Mouse (Mus musculus): Measurements from ENCODE around the gene 1700020A23Rik. TPM values are rescaled to one million over a fixed set of nuclear protein-coding genes. Genes with fewer than 3 reads are reported as not detected.
"Not testable (repeated sequence)": the region's sequence is repeated elsewhere in the genome, so short reads cannot be mapped to it uniquely, and the experiment has no call there.

1700020A23Rik gene
- polyA plus RNA-seq (2016; fragmentation: Nextera tagmentation; extraction: Ambion mirVana), result not detected in 2 replicates

GRCm38 (mm10) chr2:130404939-130405338, at the start of gene 1700020A23Rik, which contains the start of gene Gm28372:
Gene 1700020A23Rik, plus strand, starts transcription at chr2:130405259.
Gene Gm28372, plus strand, starts transcription at chr2:130405239.
- 91% methylated on average over 1 of the region's 1 CpGs for WGBS
- H3K4me3 ChIP-seq, result no peak within 1 kb of the TSS
- H3K27me3 ChIP-seq (ENCODE audit: low read depth, poor library complexity, severe bottlenecking), result no peaks in the 10 kb centered on the region
- peaks cover 19% of the 10 kb centered on the region for H3K4me1 ChIP-seq
- no peak for DNase-seq (ENCODE audit: low spot score)
- H3K36me3 ChIP-seq, result no peaks in the 10 kb centered on the region
- H3K9me3 ChIP-seq (replicated peaks), result no peaks in the 10 kb centered on the region
- no peak within 1 kb of the TSS for H3K27ac ChIP-seq

- no peaks in the 10 kb centered on the region for H3K9me3 ChIP-seq (replicated peaks)
- H3K4me1 ChIP-seq, result peaks cover 10% of the 10 kb centered on the region; the same call in 1 of the 2 replicates
- no peaks in the 10 kb centered on the region for H3K36me3 ChIP-seq
- peaks cover 59% of the 10 kb centered on the region for H3K27me3 ChIP-seq (ENCODE audit: low read depth, poor library complexity, severe bottlenecking)
- H3K4me3 ChIP-seq, result no peak overlapping the region
- no peak overlapping the region for H3K27ac ChIP-seq
- 95% methylated on average over 5 of the region's 5 CpGs for WGBS
- no peak for DNase-seq (ENCODE audit: low spot score)
These were observed 47.5 kb upstream of the 1700020A23Rik start for GRCm38 (mm10) chr2:130357551-130357950.

DNA sequence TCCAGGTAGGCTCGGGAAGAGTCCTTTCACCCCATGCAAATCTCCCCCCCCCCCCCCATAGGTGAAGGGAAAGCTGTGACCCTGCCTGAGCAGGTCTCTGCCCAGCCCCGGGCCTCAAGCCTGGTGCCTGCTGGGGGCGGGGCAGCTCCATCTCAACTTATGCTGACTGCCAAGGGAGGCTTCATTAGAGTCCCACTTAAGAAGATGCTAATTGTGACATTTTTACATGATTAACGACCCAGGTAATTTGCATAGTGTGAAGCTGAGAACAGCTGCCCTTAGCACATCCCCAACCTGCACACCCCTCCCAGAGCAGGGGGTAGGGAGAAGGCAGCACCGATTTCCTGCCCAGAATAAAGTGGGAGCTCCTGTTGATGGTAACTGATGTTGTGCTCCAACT, 46.2 kb upstream of the 1700020A23Rik start:
- Histone ChIP-seq H3K4me1 (peaks cover 12% of the 10 kb centered on the region; the same call in 1 of the 2 replicates), H3K36me3 (no peaks in the 10 kb centered on the region), H3K27ac (no peak overlapping the region), H3K9me3 (replicated peaks) (no peaks in the 10 kb centered on the region), H3K27me3 (ENCODE audit: low read depth, poor library complexity, severe bottlenecking) (peaks cover 72% of the 10 kb centered on the region), H3K4me3 (no peak overlapping the region)
- WGBS, result 8% methylated on average over 5 of the region's 5 CpGs
- no peak for DNase-seq (ENCODE audit: low spot score)

GRCm38 (mm10) chr2:130362511-130363026, 42.5 kb upstream of the 1700020A23Rik start:
- H3K27me3 ChIP-seq (ENCODE audit: low read depth, poor library complexity, severe bottlenecking), result peaks cover 96% of the 10 kb centered on the region
- no peaks in the 10 kb centered on the region for H3K9me3 ChIP-seq (replicated peaks)
- DNase-seq (ENCODE audit: low spot score), result peak; percentile 77
- peak overlapping the region; percentile 10 for H3K4me3 ChIP-seq
- 3% methylated on average over 14 of the region's 14 CpGs for WGBS
- H3K36me3 ChIP-seq, result no peaks in the 10 kb centered on the region
- no peak overlapping the region for H3K27ac ChIP-seq
- H3K4me1 ChIP-seq, result peaks cover 20% of the 10 kb centered on the region

DNA sequence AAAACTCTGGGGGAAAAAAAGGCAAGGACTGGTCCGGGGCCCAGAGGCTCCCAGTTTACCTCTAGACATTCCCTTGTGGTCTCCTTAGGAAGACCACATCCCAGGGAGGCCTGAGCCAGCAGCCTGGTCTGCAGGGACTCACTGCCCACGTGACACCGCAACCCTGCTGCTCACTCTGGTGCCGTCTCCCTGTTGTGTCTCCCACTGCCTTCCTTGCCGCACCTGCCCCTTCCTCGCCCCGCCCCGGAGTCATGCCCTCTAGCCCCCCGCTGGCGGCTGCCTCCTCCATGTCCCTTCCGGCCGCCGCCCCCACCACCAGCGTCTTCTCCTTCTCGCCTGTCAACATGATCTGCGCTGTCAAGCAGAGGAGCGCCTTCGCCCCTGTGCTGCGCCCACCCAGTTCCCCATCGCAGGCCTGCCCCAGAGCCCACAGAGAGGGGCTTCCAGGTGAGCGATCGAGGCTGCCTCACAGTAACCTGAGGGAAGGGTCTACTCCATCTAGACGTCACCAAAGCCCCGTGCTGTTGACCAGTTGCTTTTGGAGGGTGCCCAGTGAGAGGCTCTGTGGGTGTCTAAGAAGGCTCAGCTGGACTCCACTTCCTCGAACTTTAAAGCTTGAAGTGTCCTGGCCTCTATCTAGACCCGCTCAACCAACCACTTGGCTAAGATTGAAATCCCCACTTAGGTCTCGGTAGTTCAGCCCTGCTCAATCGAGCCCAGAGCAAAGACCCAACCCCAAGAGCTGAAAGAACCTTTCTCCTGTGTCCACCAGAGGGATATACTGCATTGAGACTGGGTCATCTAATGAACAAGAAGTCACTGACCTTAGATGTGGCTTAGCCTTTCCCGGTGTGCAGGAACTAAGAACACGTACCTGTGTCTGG, 39.6 kb upstream of the 1700020A23Rik start:
- WGBS, result 7% methylated on average over 29 of the region's 30 CpGs
- Histone ChIP-seq H3K4me1 (peaks cover 20% of the 10 kb centered on the region), H3K27ac (no peak overlapping the region), H3K4me3 (peak overlapping the region; percentile 58), H3K36me3 (no peaks in the 10 kb centered on the region), H3K9me3 (replicated peaks) (no peaks in the 10 kb centered on the region), H3K27me3 (ENCODE audit: low read depth, poor library complexity, severe bottlenecking) (peaks cover 73% of the 10 kb centered on the region)
- peak; percentile 40 for DNase-seq (ENCODE audit: low spot score)

- Histone ChIP-seq H3K9me3 (replicated peaks) (no peaks in the 10 kb centered on the region), H3K27ac (no peak overlapping the region), H3K27me3 (ENCODE audit: low read depth, poor library complexity, severe bottlenecking) (peaks cover 53% of the 10 kb centered on the region), H3K36me3 (no peaks in the 10 kb centered on the region), H3K4me1 (peaks cover 12% of the 10 kb centered on the region), H3K4me3 (no peak overlapping the region)
- no peak for DNase-seq (ENCODE audit: low spot score)
- WGBS, result 67% methylated on average over 4 of the region's 4 CpGs
These were observed 37.7 kb upstream of the 1700020A23Rik start for GRCm38 (mm10) chr2:130367386-130367785.

- DNase-seq (ENCODE audit: low spot score); H3K36me3 ChIP-seq; H3K9me3 ChIP-seq (replicated peaks); H3K27me3 ChIP-seq (ENCODE audit: low read depth, poor library complexity, severe bottlenecking); H3K4me3 ChIP-seq; H3K4me1 ChIP-seq; H3K27ac ChIP-seq: not testable (repeated sequence)
- WGBS, result 61% methylated on average over 1 of the region's 1 CpGs
These were observed 32.0 kb upstream of the 1700020A23Rik start for GRCm38 (mm10) chr2:130373026-130373425.

DNA sequence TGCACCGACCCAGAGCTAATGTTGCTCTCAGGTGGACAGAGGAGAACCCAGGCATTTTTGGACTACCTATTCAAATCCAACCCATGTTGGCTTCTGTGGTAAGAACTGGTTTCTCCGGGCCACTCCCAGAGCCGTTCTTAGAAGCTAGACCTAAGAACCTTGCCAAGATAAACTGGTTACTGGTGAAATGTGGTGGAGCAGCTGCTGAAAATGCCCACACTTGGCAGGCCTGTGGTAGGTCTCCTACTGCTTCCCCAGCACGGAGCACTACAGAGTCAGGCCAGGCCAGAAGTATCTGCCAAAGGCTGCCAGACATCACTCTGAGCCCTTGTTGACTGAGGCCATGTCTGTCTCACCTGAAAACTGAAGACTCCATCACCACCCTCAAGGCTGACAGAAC, 30.1 kb upstream of the 1700020A23Rik start:
- WGBS, result 90% methylated on average over 4 of the region's 4 CpGs
- H3K4me1 ChIP-seq, result no peaks in the 10 kb centered on the region
- DNase-seq (ENCODE audit: low spot score), result no peak
- no peak overlapping the region for H3K27ac ChIP-seq
- H3K4me3 ChIP-seq, result no peak overlapping the region
- no peaks in the 10 kb centered on the region for H3K9me3 ChIP-seq (replicated peaks)
- H3K36me3 ChIP-seq, result no peaks in the 10 kb centered on the region
- 0 out of 2 replicates have a peak, but pooled peaks cover 5% of the 10 kb centered on the region for H3K27me3 ChIP-seq (ENCODE audit: low read depth, poor library complexity, severe bottlenecking)

DNA sequence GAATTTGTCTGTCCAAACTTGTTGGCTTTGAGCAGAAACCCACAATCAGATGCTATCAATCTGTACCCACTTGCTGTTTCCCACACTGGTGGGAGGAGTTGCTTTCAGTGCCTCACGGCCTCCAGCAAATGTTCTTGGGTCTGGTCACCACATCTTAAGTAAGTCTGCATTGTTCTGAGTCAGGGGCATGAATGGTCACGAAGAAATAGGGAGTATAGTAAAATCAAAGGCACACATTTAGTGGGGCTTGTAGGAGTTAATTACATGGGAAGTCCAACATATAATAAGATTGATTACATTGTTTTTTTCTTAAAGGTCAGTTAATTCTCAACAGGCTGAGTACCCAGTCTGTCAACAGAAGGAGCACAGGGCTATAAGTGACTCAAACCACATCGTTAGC, 21.9 kb upstream of the 1700020A23Rik start:
- 58% methylated on average over 3 of the region's 3 CpGs for WGBS
- Histone ChIP-seq H3K27me3 (ENCODE audit: low read depth, poor library complexity, severe bottlenecking) (no peaks in the 10 kb centered on the region), H3K27ac (no peak overlapping the region), H3K4me1 (0 out of 2 replicates have a peak, but pooled peaks cover 4% of the 10 kb centered on the region), H3K9me3 (replicated peaks) (no peaks in the 10 kb centered on the region), H3K4me3 (no peak overlapping the region), H3K36me3 (no peaks in the 10 kb centered on the region)
- DNase-seq (ENCODE audit: low spot score), result no peak

DNA sequence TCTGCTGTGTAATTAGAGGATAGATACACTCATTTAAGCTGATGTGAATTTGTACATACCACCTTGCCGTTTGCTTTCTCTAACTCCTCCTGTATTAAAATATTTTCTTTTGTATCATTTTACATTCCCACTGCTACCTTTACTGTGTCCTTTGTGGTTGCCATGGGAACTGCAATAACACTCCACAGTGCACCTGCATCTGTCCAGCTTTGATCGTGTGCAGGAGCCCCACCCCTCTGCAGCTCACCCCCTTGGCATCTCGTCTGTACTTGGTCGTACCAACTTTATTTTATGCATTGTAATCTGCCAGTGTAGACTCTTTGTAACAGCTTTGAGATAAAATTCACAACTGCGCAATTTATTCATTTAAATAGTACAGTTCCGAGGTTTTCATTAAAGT, 21.2 kb upstream of the 1700020A23Rik start:
- no peaks in the 10 kb centered on the region for H3K27me3 ChIP-seq (ENCODE audit: low read depth, poor library complexity, severe bottlenecking)
- no peak overlapping the region for H3K27ac ChIP-seq
- no peak for DNase-seq (ENCODE audit: low spot score)
- WGBS, result 81% methylated on average over 6 of the region's 6 CpGs
- no peaks in the 10 kb centered on the region for H3K36me3 ChIP-seq
- H3K4me3 ChIP-seq, result no peak overlapping the region
- 0 out of 2 replicates have a peak, but pooled peaks cover 4% of the 10 kb centered on the region for H3K4me1 ChIP-seq
- H3K9me3 ChIP-seq (replicated peaks), result no peaks in the 10 kb centered on the region

- peaks cover 12% of the 10 kb centered on the region for H3K36me3 ChIP-seq
- no peaks in the 10 kb centered on the region for H3K9me3 ChIP-seq (replicated peaks)
- no peak overlapping the region for H3K27ac ChIP-seq
- H3K4me1 ChIP-seq, result 0 out of 2 replicates have a peak, but pooled peaks cover 4% of the 10 kb centered on the region
- H3K27me3 ChIP-seq (ENCODE audit: low read depth, poor library complexity, severe bottlenecking), result no peaks in the 10 kb centered on the region
- no peak for DNase-seq (ENCODE audit: low spot score)
- 74% methylated on average over 1 of the region's 1 CpGs for WGBS
- H3K4me3 ChIP-seq, result no peak overlapping the region
These were observed 18.8 kb upstream of the 1700020A23Rik start for GRCm38 (mm10) chr2:130386212-130386611.

GRCm38 (mm10) chr2:130388796-130389195, 16.3 kb upstream of the 1700020A23Rik start:
- WGBS, result 87% methylated on average over 2 of the region's 2 CpGs

DNA sequence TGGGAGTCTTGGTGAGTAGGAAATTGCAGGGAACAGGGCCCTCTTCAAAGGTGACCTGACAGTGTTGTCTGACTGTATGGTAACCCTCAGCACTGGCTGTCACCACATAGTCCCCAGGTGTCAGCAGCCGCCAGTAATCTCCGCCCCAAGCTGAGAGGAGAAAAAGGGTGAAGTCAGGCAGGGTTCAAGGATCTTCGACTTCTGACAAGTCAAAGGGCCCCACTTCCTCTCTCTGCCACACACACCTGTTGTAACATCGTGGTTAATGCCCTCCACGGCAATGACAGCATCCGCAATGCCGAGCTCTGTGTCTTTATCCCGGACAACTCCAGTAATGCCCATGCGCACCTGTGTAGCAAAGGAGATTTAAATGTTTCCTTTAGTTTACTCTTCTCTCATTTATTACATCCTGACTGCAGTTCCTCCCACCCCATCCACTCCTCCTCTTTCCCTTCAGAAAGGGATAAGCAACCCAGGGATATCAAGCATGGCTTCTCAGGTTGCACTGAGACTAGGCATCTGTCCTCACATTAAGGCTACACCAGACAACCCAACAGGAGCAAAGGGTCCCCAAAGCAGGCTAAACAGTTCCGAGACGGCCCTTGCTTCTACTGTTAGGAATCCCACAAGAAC, 13.9 kb upstream of the 1700020A23Rik start:
- no peak overlapping the region for H3K4me3 ChIP-seq
- 86% methylated on average over 11 of the region's 11 CpGs for WGBS
- no peak overlapping the region for H3K27ac ChIP-seq
- no peak for DNase-seq (ENCODE audit: low spot score)
- peaks cover 3% of the 10 kb centered on the region for H3K4me1 ChIP-seq
- H3K36me3 ChIP-seq, result peaks cover 58% of the 10 kb centered on the region
- H3K27me3 ChIP-seq (ENCODE audit: low read depth, poor library complexity, severe bottlenecking), result no peaks in the 10 kb centered on the region
- no peaks in the 10 kb centered on the region for H3K9me3 ChIP-seq (replicated peaks)

More at GRCm38 (mm10) chr2:130388796-130389195, 16.3 kb upstream of the 1700020A23Rik start:
- Histone ChIP-seq H3K27me3 (ENCODE audit: low read depth, poor library complexity, severe bottlenecking) (no peaks in the 10 kb centered on the region), H3K27ac (no peak overlapping the region), H3K4me3 (no peak overlapping the region), H3K9me3 (replicated peaks) (no peaks in the 10 kb centered on the region), H3K4me1 (no peaks in the 10 kb centered on the region), H3K36me3 (peaks cover 35% of the 10 kb centered on the region)
- DNase-seq (ENCODE audit: low spot score), result no peak

Data from limb, embryonic 10.5 days (tissue).